Mouse (Mus musculus) E14TG2a.4 (cell line): ENCODE measurements around the gene Trip12.

Experiments used
- H3K27me3 ChIP-seq: 2 replicates; pipeline ENCODE4 v1.6.1; 2014; ENCODE audit warnings: low read length, control low read depth; ENCODE audit not compliant: insufficient read depth
- H3K36me3 ChIP-seq: 2 replicates; pipeline ENCODE4 v1.6.1; 2014; ENCODE audit warnings: low read length, control low read depth; ENCODE audit not compliant: insufficient read depth
- H3K4me1 ChIP-seq: replicated peaks from 2 replicates; pipeline ENCODE4 v1.6.1; 2014; ENCODE audit warnings: low read depth, low read length, control low read depth
- H3K4me3 ChIP-seq: replicated peaks from 2 replicates; pipeline ENCODE4 v1.5.1; 2014; ENCODE audit warnings: mild to moderate bottlenecking, low read length
- H3K9me3 ChIP-seq: 2 replicates; pipeline ENCODE4 v1.6.1; 2014; ENCODE audit warnings: low read length, control low read depth
- CTCF ChIP-seq: conservative IDR thresholded peaks from 2 replicates; pipeline ENCODE4 v1.5.1; 2014; ENCODE audit warnings: low read length
- NANOG ChIP-seq: IDR thresholded peaks from 2 replicates; pipeline ENCODE4 v1.6.1; 2014; ENCODE audit warnings: borderline replicate concordance, low read length, mixed read lengths
- POU5F1 ChIP-seq: IDR thresholded peaks from 2 replicates; pipeline ENCODE4 v1.6.1; 2014; ENCODE audit warnings: low read length, borderline replicate concordance

Gene Trip12

GRCm38 (mm10) chr1:84840018-84840664, at the start of gene Trip12:
Gene Trip12, minus strand, starts transcription at chr1:84840516.
- Histone ChIP-seq H3K36me3 (peaks cover 34% of the 10 kb centered on the region), H3K9me3 (no peaks in the 10 kb centered on the region), H3K27me3 (no peaks in the 10 kb centered on the region), H3K4me3 (peak within 1 kb of the TSS; percentile 90), H3K4me1 (peaks cover 64% of the 10 kb centered on the region)
- TF ChIP-seq CTCF (no peak), NANOG (peak; percentile 33; the same call in 1 of the 2 replicates), POU5F1 (no peak)

DNA sequence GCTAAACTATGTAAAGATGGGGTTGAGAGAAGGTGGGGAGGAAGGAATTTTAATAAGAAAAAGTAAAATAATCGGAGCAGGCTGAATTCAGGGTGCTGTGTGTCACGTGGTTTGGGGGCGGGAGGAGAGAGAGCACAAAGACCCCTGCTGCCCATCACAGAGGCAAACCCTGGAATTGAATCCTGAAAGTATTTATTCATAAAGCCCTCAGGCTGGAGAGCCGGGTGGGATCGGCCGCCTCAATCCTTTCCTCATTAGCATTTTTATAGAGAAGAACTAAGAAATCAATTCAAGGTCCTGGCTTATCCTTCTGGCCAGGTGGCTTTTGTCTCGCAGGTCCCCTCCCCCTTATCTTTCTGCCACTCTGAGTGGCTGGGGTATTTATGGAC, 49.7 kb upstream of the Trip12 start:
- peak; percentile 16; the same call in 1 of the 2 replicates for TF ChIP-seq NANOG
- TF ChIP-seq CTCF = no peak
- TF ChIP-seq POU5F1 = no peak
- 0 out of 2 replicates have a peak overlapping the region, but pooled peaks have one; percentile 10 for H3K4me3 ChIP-seq
- no peaks in the 10 kb centered on the region for H3K9me3 ChIP-seq
- no peaks in the 10 kb centered on the region for H3K27me3 ChIP-seq
- H3K36me3 ChIP-seq = no peaks in the 10 kb centered on the region
- peaks cover 60% of the 10 kb centered on the region for H3K4me1 ChIP-seq

DNA sequence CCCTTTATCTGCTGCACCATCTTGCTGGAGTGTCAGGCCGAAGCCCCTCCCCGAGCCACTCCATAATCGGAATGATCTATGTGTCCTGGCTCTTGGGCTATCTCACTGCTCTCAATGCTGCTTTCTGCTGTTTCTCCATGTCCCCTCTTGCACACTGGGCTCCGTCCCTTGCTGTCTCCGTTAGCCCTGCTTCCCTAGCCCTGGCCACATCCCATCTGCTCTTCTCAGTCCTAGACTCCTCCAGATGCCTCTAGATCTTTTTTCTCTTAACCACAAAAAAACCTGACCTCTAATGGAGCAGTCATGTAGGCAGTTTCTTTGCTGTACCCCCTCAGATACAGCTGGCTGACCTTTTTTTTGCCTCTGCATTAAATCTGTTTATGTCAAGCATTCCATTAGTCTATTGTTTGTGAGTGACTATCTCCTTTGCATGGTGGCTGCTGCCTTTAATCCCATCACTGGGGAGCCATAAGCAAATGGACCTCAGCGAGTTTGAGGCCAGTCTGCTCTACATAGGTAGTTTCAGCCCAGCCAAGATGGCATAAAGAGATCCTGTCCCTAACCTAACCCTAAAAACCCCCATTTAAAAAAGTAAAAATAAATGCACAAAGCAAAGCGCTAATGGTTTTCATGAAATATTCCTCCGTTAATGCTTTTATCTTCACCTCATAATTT, 49.2 kb upstream of the Trip12 start:
- TF ChIP-seq POU5F1 (no peak), NANOG (no peak), CTCF (no peak)
- H3K4me1 ChIP-seq = peaks cover 63% of the 10 kb centered on the region
- 0 out of 2 replicates have a peak overlapping the region, but pooled peaks have one; percentile 10 for H3K4me3 ChIP-seq
- H3K36me3 ChIP-seq = no peaks in the 10 kb centered on the region
- no peaks in the 10 kb centered on the region for H3K9me3 ChIP-seq
- H3K27me3 ChIP-seq = no peaks in the 10 kb centered on the region

- TF ChIP-seq CTCF (peak; percentile 83), POU5F1 (no peak)
- no peaks in the 10 kb centered on the region for H3K9me3 ChIP-seq
- no peak overlapping the region for H3K4me3 ChIP-seq
- H3K4me1 ChIP-seq = peaks cover 80% of the 10 kb centered on the region
- no peaks in the 10 kb centered on the region for H3K27me3 ChIP-seq
- H3K36me3 ChIP-seq = no peaks in the 10 kb centered on the region
Observed at GRCm38 (mm10) chr1:84885921-84886320, 45.6 kb upstream of the Trip12 start.

DNA sequence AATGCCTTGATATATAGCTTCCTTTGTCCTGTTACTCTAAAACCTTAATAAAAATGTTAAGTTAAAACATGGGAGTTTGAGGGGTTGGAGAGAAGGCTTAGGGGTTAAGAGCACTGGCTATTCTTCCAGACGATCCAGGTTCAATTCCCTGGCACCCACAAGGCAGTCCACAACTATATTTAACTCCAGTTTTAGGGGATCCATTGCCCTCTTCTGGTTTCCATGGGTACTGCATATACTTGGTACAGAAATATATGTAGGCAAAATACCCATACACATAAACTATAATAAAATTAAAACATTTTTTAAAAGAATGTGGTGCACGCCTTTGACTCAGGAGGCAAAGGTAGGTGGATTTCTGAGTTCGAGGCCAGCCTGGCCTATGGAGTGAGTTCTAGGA, 44.9 kb upstream of the Trip12 start:
- Histone ChIP-seq H3K36me3 (no peaks in the 10 kb centered on the region), H3K9me3 (no peaks in the 10 kb centered on the region), H3K4me3 (no peak overlapping the region), H3K27me3 (no peaks in the 10 kb centered on the region), H3K4me1 (peaks cover 80% of the 10 kb centered on the region)
- TF ChIP-seq NANOG (no peak), CTCF (peak; percentile 76)

- Histone ChIP-seq H3K4me3 (no peak overlapping the region), H3K4me1 (peaks cover 72% of the 10 kb centered on the region), H3K9me3 (no peaks in the 10 kb centered on the region), H3K36me3 (no peaks in the 10 kb centered on the region), H3K27me3 (no peaks in the 10 kb centered on the region)
- no peak for TF ChIP-seq POU5F1
- no peak for TF ChIP-seq CTCF
- no peak for TF ChIP-seq NANOG
Observed at GRCm38 (mm10) chr1:84883889-84884288, 43.6 kb upstream of the Trip12 start.

DNA sequence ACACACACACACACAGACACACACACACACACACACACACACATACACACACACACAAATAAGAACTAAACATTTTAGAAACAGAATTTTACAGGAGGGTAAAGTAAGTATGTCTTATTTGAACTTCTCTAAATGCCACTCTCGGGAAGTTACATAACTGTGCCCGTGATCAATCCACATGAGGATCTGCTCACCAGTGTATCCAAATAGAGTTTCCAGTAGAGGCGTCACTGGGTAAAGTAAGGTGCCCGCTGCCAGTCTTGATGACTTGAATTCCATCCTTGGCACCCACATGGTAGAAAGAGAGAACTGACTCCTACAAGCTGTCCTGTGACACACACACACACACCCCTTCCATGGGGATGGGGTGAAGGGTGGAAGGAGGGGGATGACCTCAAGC, 42.6 kb upstream of the Trip12 start:
- peaks cover 73% of the 10 kb centered on the region for H3K4me1 ChIP-seq
- H3K27me3 ChIP-seq = no peaks in the 10 kb centered on the region
- H3K9me3 ChIP-seq = no peaks in the 10 kb centered on the region
- TF ChIP-seq NANOG (no peak), POU5F1 (no peak), CTCF (no peak)
- H3K36me3 ChIP-seq = no peaks in the 10 kb centered on the region
- no peak overlapping the region for H3K4me3 ChIP-seq

- H3K4me3 ChIP-seq = no peak overlapping the region
- TF ChIP-seq CTCF (no peak), NANOG (no peak), POU5F1 (no peak)
Observed at GRCm38 (mm10) chr1:84882066-84882532, 41.8 kb upstream of the Trip12 start.

More at GRCm38 (mm10) chr1:84882066-84882532, 41.8 kb upstream of the Trip12 start:
- Histone ChIP-seq H3K36me3 (no peaks in the 10 kb centered on the region), H3K27me3 (no peaks in the 10 kb centered on the region), H3K9me3 (no peaks in the 10 kb centered on the region), H3K4me1 (peaks cover 65% of the 10 kb centered on the region)
